Mouse (Mus musculus) gastrocnemius, postnatal 36 days (tissue): Measurements from ENCODE around the gene Rad51d. TPM values are rescaled to one million over a fixed set of nuclear protein-coding genes. Genes with fewer than 3 reads are reported as not detected.
"Not testable (repeated sequence)": the region's sequence is repeated elsewhere in the genome, so short reads cannot be mapped to it uniquely, and the experiment has no call there.

Experiments used
- DNase-seq, 2 experiments: peaks; one replicate each; pipeline ENCODE4 v3.0.0; 2022
- intact Hi-C: fragments of 180-260 bp; cut with DNase I; formaldehyde crosslinking; loops from one replicate; pipeline ENCODE4 v1.15.1; 2025
- long read RNA-seq, 2 experiments: library from polyadenylated mRNA; stranded (forward); transcript quantifications; one replicate each; pipeline ENCODE4 v2.0.0; 2021
- total RNA-seq, 2 experiments: library from RNA; stranded (reverse); gene quantifications; 2 replicates each; pipeline ENCODE4 v1.2.3; 2021

Rad51d gene
- total RNA-seq = 1 to 10 TPM; 2.9 to 4.0 TPM
- long read RNA-seq, experiment 1, partial matches to known transcripts = 0 of 3 reads
- long read RNA-seq, experiment 1, other reads (novel, unspliced or antisense) = 2 of 3 reads
- long read RNA-seq, experiment 2, partial matches to known transcripts = 0 of 5 reads
- long read RNA-seq, experiment 2, other reads (novel, unspliced or antisense) = 2 of 5 reads

DNA sequence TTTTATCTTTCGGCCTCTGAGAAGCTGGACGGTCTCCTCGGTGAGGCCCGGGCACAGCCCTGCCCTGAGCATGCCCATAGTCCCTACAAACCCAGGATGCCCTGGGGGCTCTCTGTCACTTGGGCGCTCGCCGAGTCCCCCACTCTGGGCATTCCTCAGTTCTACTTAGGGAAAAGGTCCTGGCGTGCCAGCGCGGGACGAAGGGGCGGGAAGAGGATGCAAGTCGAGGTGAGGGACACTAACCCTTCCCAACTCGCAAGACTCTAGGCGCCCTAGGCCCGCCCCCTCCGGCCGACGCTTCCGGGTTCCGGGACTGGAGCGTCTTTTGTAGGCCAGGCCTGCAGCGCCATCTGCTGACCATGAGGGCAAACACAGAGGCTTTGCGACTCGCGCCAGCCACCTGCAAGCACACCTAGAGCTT, at the start of gene Rad51d:
Rad51d (minus strand) TSS at position 273 of the 421 bp plus-strand sequence.
- intact Hi-C loops = loop anchor here (2.0 to 5.0 kb wide), 4 partner anchors 68 to 653 kb away; no protein-coding TSS in a partner anchor
- DNase-seq = peak; percentile 91 to 92

DNA sequence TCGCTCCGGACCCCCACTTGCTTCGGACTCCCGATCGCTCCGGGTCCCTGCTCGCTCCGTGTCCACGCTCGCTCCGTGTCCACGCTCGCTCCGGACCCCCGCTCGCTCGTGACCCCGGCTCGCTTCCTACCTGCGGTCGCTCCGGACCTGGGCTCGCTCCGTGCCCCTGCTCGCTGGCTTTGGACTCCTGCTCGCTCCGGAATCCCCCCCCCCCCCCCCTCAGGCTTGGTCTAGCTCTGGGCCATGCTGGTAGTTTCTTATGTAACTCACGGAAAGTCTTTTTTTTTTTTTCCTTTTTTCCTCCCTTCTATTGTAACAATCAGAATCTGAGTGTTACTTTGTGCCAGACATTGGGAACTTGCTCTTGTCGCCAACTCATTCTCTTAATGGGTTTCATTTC, 42.8 kb upstream of the Rad51d start:
- intact Hi-C loops = no loop called here
- DNase-seq = no peak

DNA sequence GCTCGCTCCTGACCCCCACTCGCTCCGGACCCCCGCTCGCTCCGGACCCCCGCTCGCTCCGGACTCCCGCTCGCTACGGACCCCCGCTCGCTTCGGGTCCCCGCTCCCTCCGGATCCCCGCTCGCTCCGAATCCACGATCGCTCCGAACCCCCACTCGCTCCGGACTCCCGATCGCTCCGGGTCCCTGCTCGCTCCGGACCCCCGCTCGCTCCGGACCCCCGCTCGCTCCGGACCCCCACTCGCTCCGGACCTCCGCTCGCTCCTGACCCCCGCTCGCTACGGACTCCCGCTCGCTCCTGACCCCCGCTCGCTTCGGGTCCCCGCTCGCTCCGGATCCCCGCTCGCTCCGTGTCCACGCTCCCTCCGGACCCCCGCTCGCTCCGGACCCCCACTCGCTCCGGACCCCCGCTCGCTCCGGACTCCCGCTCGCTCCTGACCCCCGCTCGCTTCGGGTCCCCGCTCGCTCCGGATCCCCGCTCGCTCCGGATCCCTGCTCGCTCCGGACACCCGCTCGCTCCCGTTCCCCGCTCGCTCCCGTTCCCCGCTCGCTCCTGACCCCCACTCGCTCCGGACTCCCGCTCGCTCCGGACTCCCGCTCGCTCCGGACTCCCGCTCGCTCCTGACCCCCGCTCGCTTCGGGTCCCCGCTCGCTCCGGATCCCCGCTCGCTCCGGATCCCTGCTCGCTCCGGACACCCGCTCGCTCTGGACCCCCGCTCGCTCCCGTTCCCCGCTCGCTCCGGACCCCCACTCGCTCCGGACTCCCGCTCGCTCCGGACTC, 41.4 kb upstream of the Rad51d start:
- DNase-seq, intact Hi-C loops: not testable (repeated sequence)

DNA sequence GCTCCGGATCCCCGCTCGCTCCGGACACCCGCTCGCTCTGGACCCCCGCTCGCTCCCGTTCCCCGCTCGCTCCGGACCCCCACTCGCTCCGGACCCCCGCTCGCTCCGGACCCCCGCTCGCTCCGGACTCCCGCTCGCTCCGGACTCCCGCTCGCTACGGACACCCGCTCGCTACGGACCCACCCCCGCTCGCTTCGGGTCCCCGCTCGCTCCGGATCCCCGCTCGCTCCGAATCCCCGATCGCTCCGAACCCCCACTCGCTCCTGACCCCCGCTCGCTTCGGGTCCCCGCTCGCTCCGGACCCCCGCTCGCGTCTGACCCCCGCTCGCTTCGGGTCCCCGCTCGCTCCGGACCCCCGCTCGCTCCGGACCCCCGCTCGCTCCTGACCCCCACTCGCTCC, 40.7 kb upstream of the Rad51d start:
- DNase-seq, intact Hi-C loops: not testable (repeated sequence)

DNA sequence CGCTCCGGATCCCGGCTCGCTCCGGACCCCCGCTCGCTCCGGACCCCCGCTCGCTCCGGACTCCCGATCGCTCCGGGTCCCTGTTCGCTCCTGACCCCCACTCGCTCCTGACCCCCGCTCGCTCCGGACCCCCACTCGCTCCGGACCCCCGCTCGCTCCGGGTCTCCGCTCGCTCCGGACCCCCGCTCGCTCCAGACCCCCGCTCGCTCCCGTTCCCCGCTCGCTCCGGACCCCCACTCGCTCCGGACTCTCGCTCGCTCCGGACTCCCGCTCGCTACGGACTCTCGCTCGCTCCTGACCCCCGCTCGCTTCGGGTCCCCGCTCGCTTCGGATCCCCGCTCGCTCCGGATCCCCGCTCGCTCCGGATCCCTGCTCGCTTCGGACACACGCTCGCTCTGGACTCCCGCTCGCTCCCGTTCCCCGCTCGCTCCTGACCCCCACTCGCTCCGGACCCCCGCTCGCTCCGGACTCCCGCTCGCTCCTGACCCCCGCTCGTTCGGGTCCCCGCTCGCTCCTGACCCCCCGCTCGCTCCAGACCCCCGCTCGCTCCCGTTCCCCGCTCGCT, 40.1 kb upstream of the Rad51d start:
- DNase-seq, intact Hi-C loops: not testable (repeated sequence)

DNA sequence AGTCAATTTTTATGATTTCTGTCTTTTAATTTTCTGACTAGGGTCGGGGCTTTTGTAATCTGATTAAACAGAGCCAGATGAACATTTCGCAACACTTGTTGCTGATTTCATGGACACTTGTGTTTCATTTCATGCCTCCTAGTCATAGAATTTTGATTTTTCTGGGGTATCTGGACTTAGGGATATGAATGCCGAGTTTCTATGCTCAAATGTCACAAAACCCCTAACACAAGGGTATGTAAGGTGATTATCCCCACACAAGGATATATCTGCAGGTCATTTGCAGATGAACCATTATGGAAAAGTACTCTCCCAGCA, 39.2 kb upstream of the Rad51d start:
- no peak for DNase-seq
- intact Hi-C loops = no loop called here

DNA sequence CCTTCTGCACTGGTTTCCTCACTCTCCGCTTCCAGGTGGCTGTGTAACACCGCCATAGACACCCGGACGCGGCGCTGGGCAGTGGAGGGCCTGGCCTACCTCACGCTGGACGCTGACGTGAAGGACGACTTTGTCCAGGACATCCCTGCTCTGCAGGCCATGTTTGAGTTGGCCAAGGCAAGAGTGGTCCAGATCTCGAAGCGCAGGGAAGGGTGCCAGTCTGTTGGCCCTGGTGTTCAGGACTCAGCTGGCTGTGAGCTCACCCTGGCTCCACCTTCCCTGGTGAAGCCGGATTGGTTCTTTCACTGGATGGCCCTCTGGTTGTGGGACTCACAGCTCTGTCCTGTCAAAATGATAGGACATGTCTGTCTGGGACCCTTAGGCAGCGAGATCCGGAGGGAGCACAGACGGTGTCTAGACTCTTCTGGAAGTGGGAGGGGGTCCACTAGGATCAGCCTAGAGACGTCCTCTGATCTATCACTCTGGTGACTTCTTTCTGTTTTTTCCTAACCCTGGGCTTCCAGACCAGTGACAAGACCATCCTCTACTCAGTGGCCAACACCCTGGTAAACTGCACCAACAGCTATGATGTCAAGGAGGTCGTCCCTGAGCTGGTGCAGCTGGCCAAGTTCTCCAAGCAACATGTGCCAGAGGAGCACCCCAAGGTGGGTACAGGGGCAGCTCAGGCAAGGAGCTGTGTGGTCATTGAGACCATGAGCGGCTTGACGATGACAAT, 38.7 kb upstream of the Rad51d start:
- DNase-seq = no peak
- intact Hi-C loops = no loop called here

DNA sequence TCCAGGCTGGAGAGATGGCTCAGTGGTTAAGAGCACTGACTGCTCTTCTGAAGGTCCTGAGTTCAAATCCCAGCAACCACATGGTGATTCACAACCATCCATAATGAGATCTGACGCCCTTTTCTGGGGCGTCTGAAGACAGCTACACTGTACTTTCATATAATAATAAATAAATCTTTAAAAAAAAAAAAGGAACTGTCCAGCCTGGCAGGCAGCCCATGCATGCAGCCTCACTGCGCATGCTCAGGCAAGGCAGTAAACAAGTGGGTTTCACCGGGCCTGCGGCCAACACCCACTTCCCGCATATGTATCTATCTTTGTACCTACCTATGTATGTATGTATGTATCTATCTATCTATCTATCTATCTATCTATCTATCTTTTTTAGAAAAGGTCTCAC, 33.5 kb upstream of the Rad51d start:
- DNase-seq, intact Hi-C loops: not testable (repeated sequence)

DNA sequence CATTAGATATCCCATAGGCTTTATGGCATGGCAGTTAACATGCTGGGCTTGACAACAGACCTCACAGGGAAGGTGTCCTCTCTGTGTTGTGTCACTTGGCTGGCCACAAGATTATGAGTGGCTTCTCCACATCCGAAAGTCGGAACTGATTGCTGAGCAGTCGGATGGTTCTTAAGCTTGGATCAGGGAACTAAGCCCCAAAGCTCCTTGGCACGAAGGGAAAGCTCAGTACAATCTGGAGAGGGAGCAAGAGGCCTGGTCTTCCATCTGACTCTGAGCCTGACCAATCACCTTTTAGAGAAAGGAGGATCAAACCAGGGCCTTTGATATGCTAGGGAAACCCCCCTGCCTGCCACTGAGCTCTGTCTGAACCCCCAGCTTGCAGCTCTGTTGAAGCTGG, 31.3 kb upstream of the Rad51d start:
- intact Hi-C loops = no loop called here
- no peak for DNase-seq

DNA sequence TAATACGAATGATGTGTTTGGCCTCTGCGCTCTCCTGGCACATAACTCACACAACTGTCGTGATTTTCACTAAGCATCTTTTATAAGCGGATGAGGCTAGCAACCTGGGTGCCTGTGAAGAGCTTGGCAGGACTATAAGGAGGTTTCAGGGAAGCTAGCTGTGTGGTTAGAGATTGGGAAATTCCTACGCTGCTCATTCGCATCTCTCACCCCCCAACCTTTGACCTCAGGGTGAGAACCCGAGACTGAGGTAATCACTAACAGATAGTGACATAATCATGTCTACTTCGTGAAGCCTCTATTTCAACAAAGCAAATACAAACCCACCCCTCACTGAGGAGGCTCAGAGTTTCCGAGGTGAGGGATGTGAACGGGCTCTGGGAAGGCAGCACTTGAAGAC, 30.4 kb upstream of the Rad51d start:
- no peak for DNase-seq
- intact Hi-C loops = no loop called here

DNA sequence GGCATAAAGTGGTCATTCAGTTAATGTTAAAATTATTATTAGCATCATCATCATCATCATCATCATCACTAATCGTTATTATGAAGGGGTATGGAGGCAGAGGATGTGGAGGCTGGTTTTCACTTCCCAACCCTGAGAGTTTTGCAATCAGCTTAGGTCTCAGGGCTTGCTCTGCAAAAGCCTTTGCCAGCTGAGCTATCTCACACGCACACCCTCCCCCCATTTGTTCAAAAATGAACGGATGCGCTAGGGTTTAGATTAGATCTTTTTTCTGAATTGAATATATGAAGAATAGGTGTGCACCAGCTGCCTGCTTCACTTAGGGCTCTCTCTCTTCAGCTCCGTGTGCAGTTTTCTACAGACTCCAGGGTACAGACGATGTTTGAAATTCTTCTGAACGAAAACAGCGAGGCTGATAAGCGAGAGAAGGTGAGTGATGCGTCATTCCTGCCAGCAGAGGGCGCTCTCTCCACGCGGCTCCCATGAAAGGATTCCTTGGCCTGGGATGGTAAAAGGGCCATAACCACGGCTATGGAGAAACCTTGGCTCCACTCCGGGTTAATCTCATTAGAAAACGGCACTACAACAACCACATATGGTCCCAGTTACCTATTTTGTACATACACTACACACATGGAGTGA, 24.4 kb upstream of the Rad51d start:
- intact Hi-C loops = loop anchor here (2.0 kb wide), 1 partner anchor 44 kb away; no protein-coding TSS in a partner anchor
- DNase-seq = peak; percentile 47 to 70

DNA sequence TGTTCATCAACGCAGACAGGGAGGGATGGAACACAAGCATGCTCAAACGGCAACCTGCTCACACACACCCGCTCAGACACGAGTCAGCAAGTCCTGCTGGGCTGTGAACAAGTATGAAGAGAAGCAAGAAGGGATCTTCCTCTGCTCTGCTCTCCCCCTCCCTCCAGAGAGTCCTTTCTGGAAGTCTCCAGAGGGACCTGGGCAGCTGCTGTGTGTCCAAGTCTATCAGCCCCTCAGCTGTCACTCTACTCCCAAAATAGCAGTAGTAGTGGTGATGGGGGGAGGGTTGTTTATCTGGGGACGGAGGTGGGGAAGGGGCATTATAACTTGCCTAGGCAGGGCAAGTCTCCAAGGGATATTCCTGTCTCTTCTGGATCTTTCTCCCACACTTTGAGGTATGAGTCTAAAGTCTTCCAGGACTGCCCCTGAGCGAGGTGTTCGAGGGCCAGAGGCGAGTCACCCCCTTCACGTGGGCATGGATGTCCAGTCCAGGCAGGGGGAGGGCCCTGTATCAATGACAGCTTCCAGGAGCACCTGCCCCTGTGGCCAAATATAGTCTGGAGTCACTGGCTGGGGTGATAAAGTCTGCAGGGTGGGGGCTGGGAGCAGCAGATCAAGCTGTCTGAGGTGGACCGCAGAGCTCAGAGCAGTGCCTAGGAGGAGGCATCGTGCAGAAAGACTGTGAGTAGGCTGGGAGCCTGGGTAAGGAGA, 20.4 kb upstream of the Rad51d start:
- intact Hi-C loops = no loop called here
- DNase-seq = peak; percentile 44 to 63

DNA sequence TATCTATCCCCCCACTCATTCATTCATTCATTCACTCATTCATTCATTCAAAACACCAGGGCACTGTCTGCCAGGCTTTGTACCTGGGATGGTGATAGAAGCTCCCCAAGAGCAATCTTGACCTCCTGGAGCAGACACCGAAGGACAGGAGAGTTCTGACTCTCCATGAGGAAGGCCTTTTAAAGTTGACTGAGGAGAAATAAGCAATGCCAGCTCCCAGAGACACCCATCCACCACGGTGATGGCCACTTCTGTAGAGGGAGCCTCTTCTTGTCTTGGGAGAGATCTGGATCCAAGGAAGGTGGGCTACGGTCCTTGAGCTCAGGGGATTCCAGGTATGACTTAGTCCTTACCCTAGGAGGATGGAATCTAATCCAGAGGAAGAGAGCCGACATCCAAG, 19.8 kb upstream of the Rad51d start, which contains the start of gene Unc45b:
Unc45b (plus strand) TSS at position 301 of the 400 bp plus-strand sequence.
- intact Hi-C loops = no loop called here

DNA sequence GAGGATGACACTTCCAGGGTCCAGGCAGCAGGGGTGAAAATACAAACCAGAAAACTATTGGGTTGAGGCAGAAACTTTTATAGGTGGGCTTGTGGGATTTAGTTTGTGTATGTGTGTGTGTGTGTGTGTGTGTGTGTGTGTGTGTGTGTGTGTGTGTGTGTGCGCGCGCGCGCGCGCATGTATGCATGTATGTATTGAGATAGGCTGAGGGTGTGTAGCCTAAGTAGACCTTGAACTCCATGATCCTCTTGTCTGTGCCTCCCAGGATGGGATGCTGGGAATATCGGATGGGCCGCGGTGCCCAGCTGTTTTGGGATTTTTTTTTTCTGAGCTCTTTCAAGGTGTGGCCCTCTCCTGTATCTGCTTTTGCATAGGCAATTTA, 18.2 kb upstream of the Rad51d start:
- DNase-seq = no peak
- intact Hi-C loops = no loop called here

More for the DNA sequence above, 19.8 kb upstream of the Rad51d start, which contains the start of gene Unc45b:
- no peak for DNase-seq

DNA sequence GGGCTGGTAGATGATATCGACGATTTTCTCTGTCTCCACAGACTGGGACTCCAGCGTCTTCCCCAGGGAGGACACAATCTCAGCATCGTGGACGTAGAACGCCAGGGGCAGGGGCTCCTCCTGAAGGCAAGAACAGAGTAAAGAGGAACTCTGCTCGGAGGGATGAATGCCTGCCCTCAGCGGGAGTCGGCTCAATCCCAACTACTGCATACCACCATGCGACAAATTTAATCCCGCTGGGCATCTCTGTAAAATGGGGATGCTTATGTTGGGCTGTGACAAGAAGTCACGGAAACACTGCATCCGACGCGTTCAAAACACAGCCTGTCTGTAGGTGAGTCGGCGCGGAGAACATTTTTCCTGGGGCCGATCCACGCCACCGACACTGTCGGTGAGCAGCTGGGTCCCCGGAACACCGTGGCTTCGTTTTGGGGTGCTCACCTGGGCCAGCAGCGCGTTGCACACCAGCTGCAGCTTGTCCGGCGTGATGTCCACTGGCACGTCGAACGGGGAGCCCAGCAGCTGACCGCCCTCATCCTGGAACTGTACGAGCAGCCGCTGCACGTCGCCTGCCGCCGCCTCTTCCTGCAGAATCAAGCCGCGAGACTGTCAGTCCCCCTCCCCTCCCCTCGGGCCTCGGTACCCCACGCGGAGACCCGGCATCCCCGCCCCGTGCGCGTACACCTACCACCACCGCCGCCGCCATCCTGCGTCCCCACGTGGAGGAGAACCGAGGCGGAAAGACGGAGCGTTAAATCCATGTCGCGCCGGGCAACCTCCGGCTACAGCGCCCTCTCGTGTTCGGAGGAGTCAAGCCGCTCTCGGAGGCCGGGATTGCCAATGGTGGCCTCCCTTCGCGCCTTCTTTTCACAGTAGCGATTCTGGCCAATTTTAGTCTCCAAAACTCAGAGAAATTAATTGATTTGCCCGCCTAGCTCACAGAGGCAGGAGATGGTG, 17.5 kb upstream of the Rad51d start, which contains the start of gene Nle1:
Nle1 (minus strand) TSS at position 761 of the 957 bp plus-strand sequence.
- DNase-seq = peak; percentile 89 to 91
- intact Hi-C loops = no loop called here

DNA sequence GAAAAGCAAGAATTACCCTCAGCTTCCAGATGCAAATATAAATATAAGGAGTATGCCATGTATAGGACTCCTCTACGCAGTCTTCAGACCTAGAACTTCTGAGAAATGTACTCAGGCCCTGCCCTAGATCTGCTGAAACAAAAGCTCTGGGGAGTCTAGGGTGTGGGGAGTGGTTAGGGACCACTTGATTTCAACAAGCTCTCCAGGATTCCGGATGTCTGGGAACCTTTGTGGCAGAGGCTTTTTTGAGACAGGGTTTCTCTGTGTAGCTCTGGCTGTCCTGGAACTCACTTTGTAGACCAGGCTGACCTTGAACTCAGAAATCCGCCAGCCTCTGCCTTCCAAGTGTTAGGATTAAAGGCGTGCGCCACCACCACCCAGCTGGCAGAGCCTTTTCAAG, 15.4 kb upstream of the Rad51d start:
- DNase-seq = no peak
- intact Hi-C loops = no loop called here

DNA sequence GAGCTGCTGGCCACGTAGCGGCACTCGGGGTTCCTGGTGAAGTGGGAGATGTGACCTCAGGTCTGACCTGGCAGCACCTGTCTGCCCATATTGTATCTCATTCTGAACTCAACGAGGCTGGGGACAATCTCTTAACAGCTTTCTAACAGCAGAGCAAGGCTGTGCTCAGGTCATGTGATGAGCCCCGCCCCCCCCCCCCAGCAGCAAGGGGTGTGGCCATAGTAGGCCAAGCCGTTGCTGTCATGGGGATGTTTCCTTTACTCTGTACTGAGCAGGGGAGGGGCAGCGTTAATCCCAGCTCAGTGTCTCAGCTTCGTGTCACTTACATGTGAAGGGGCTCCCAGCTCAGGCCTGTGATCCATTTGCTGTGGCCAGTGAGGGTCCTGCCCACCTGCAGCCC, 14.5 kb upstream of the Rad51d start:
- intact Hi-C loops = no loop called here
- no peak for DNase-seq

DNA sequence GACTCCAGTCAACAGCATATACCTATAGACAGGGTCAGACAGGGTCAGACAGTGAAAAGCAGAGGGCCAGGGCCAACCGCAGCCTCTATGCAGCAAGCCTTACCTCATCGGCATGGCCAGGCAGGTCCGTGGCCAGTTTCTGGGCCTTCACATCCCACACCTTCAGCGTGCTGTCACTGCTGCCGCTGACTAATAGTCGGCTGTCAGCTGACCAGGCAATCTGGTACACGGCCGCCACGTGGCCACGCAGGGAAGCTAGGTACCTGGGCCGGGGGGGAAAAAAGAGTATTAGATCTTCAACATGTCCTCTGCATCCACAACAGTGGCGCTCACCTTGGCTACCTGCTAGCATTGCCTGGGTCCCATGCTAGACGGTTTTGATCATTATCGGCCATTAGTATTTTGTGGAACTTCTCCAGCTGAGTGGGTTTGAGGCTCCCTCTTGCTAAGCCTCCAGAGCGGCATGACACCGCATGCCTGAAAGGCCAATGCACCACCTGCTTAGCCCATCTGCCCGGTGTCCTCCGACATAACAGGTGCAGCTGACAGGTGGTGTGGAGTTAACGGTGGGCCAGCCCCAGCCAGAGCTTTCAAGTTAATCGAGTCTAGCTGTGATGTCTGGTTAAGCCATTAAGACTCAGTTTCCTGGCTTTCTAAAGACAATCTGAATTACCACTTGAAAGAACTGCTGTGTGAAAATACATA, 11.3 kb upstream of the Rad51d start:
- intact Hi-C loops = no loop called here
- DNase-seq = no peak
